Mouse (Mus musculus): ENCODE results near the gene Arnt.

GRCm38 (mm10) chr3:95534927-95535326 is 100.7 kb downstream of the Arnt start:
- no peak for TF ChIP-seq CTCF (IDR thresholded peaks at IDR 0.05; ENCODE audit: insufficient read depth, low read length)
- no peak for TF ChIP-seq POLR2A (IDR thresholded peaks at IDR 0.05; ENCODE audit: borderline replicate concordance, extremely low read depth, low read depth, low read length)
